Mouse (Mus musculus) lung, adult 2 months (tissue): ENCODE data around the gene Plin4.

Experiments used
- CTCF ChIP-seq: fragments of 200-500 bp; IDR thresholded peaks from 2 replicates; pipeline ENCODE4 v1.5.1; 2011; ENCODE audit warnings: mild to moderate bottlenecking, low read length, control low read depth; ENCODE audit not compliant: insufficient read depth
- POLR2A ChIP-seq: fragments of 200-500 bp; IDR thresholded peaks from 2 replicates; pipeline ENCODE4 v1.6.1; 2011; ENCODE audit warnings: low read depth, mild to moderate bottlenecking, control low read depth, low read length, borderline replicate concordance; ENCODE audit errors: extremely low read depth

GRCm38 (mm10) chr17:56139355-56139754, 29.8 kb upstream of the Plin4 start:
- TF ChIP-seq POLR2A (no peak), CTCF (no peak)
